Comparison of ENCODE assay signal across 15 mouse cellular contexts in the genomic region with DNA sequence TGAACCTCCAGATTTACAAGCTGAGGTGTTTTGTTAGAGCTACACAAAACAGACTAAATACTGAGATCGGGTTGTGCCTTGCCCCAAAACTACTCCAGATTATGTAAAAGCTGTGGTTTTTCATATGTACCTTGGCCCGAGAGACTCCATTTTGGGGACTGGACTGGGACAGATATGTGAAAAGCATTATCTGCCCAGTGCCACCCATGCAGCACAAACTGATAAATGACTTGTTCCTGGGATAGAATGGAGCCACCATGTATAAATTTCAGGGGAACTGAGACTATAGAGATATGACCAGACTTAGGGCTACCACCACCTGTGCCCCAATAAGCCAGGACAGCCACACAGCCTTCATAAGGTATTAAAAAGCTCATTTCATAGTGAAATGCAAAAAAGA.
"Had no signal": no experiment of that assay in that cellular context is flagged by ENCODE, and none has a peak within 500 bp of the region (broad histone marks: within the 10 kb centered on the region; RNA-seq: fewer than 3 reads in every experiment).

No protein-coding gene starts in this region.

- DNase-seq: kidney, adult 18-20 months; kidney, postnatal 10 days; kidney, postnatal 4 days; lung, adult 2 months; lung, postnatal 36 days; midbrain, embryonic 14.5 days; thymus, adult 18-20 months; thymus, postnatal 14 days had no signal

- H3K4me3 ChIP-seq: intestine, embryonic 15.5 days; layer of hippocampus, adult 2 months; left cerebral cortex, adult 2 months; limb, embryonic 10.5 days; midbrain, embryonic 10.5 days; neural tube, embryonic 12.5 days had no signal

- ATAC-seq: intestine, embryonic 15.5 days; lung, postnatal 0 days had no signal

- H3K4me2 ChIP-seq: intestine, embryonic 15.5 days; neural tube, embryonic 12.5 days had no signal

- H3K36me3 ChIP-seq: intestine, embryonic 15.5 days; limb, embryonic 10.5 days; midbrain, embryonic 10.5 days; neural tube, embryonic 12.5 days had no signal

- H3K27ac ChIP-seq: intestine, embryonic 15.5 days; layer of hippocampus, adult 2 months; left cerebral cortex, adult 2 months; limb, embryonic 10.5 days; midbrain, embryonic 10.5 days; neural tube, embryonic 12.5 days had no signal

- H3K9ac ChIP-seq: intestine, embryonic 15.5 days; neural tube, embryonic 12.5 days had no signal

- H3K9me3 ChIP-seq: intestine, embryonic 15.5 days; limb, embryonic 10.5 days; midbrain, embryonic 10.5 days; neural tube, embryonic 12.5 days had no signal

- H3K27me3 ChIP-seq: intestine, embryonic 15.5 days; neural tube, embryonic 12.5 days had no signal
